In genomic region chr9:83609422-83610297, GRCm38 (mm10) we compare ENCODE assay signal across 8 mouse cellular contexts.
DNase-seq lines count a peak whose midpoint lies in the region; ATAC-seq and TF ChIP-seq lines count a peak whose summit lies in the region.

No protein-coding gene starts in this region.

- no peak overlapping the region for H3K27ac ChIP-seq in cerebellum, adult 2 months (ENCODE audit: insufficient read depth, low read length)
- H3K27ac ChIP-seq in hindbrain, embryonic 16.5 days (ENCODE audit: low read depth, low read length): no peak overlapping the region; the same call in 1 of the 2 replicates

- peaks cover 4% of the 10 kb centered on the region for H3K4me1 ChIP-seq in cerebellum, adult 2 months (ENCODE audit: control insufficient read depth, insufficient read depth, low read length)
- peaks cover 12% of the 10 kb centered on the region for H3K4me1 ChIP-seq in hindbrain, embryonic 16.5 days (ENCODE audit: control insufficient read depth, insufficient read depth, low read depth, low read length)

- in situ Hi-C loops in Patski (cut with MboI; ENCODE audit: low pct_unique_long_range_greater_than_20kb): loop anchor here (5.0 kb wide), 2 partner anchors 122 to 227 kb away; no protein-coding TSS in a partner anchor

- H3K4me2 ChIP-seq in hindbrain, embryonic 16.5 days (ENCODE audit: low read length): no peak overlapping the region

- no peaks in the 10 kb centered on the region for H3K36me3 ChIP-seq in hindbrain, embryonic 16.5 days (ENCODE audit: control insufficient read depth, insufficient read depth, low read length)

- H3K4me3 ChIP-seq in cerebellum, adult 2 months (replicated peaks; ENCODE audit: insufficient read depth, low read depth, low read length): no peak overlapping the region
- H3K4me3 ChIP-seq in hindbrain, embryonic 16.5 days (ENCODE audit: low read length): no peak overlapping the region

- no peak for TF ChIP-seq POLR2A in cerebellum, adult 2 months (IDR thresholded peaks at IDR 0.05; ENCODE audit: borderline replicate concordance, insufficient read depth, low read length)

- H3K9ac ChIP-seq in hindbrain, embryonic 16.5 days (ENCODE audit: low read depth, low read length): no peak overlapping the region; the same call in 1 of the 2 replicates

- ATAC-seq in Patski: no peak
- ATAC-seq in frontal cortex, adult (ENCODE audit: low TSS enrichment): peak; percentile 85
- peak; percentile 85 for ATAC-seq in hindbrain, embryonic 16.5 days
- ATAC-seq in megakaryocyte-erythroid progenitor cell, adult 5-6 weeks (replicated peaks; ENCODE audit: low FRiP score, low TSS enrichment, poor library complexity, severe bottlenecking): peak; percentile 96
- ATAC-seq in monocyte, adult 5-6 weeks (replicated peaks; ENCODE audit: insufficient number of reproducible peaks, low FRiP score, low TSS enrichment, poor library complexity, severe bottlenecking): no peak

- no peak for DNase-seq in Patski (ENCODE audit: low read depth, low spot score)
- DNase-seq in cerebellum, adult 2 months: peak; percentile 76 to 82
- DNase-seq in layer of hippocampus, postnatal 36 days: peak; percentile 76 to 81
- DNase-seq in right cerebral cortex, postnatal 36 days (ENCODE audit: low spot score in 2 of 2): peak; percentile 77 to 81

- CTCF ChIA-PET in Patski (lab: Charles Lee): interaction anchor here (0.6 to 3.2 kb wide), 3 partner anchors 86 to 238 kb away, joined by 3 to 14 read pairs (median 4); no protein-coding TSS in a partner anchor

- peak; percentile 77 for TF ChIP-seq CTCF in Patski (IDR thresholded peaks at IDR 0.05)
- TF ChIP-seq CTCF in cerebellum, adult 2 months (IDR thresholded peaks at IDR 0.05; ENCODE audit: borderline replicate concordance, insufficient read depth, low read depth, low read length): peak; percentile 87

- no peaks in the 10 kb centered on the region for H3K9me3 ChIP-seq in hindbrain, embryonic 16.5 days (ENCODE audit: control insufficient read depth, low read length)

- WGBS in cerebellum, adult 2 months: 42% methylated on average over 9 of the region's 9 CpGs
- WGBS in hindbrain, embryonic 16.5 days: 38% methylated on average over 9 of the region's 9 CpGs

- POLR2A ChIA-PET in Patski (lab: Charles Lee): interaction anchor here (0.5 to 0.7 kb wide), 2 partner anchors 31 to 341 kb away, joined by 3 read pairs; no protein-coding TSS in a partner anchor

- no peaks in the 10 kb centered on the region for H3K27me3 ChIP-seq in Patski
- no peaks in the 10 kb centered on the region for H3K27me3 ChIP-seq in cerebellum, adult 2 months (ENCODE audit: control insufficient read depth, insufficient read depth, low read length)
- no peaks in the 10 kb centered on the region for H3K27me3 ChIP-seq in hindbrain, embryonic 16.5 days (replicated peaks; ENCODE audit: control insufficient read depth, insufficient read depth, low read length)

Comparison
In these comparisons a context has a peak if more than half of its experiments do, and no peak if none do; other contexts are left out.
1. ATAC-seq: peak in frontal cortex, adult (single experiment), hindbrain, embryonic 16.5 days (single experiment) and megakaryocyte-erythroid progenitor cell, adult 5-6 weeks (single experiment); none in Patski (single experiment) and monocyte, adult 5-6 weeks (single experiment).